Mouse (Mus musculus) intestine, postnatal 0 days (tissue): ENCODE results near the gene Rora. TPM values are rescaled to one million over a fixed set of nuclear protein-coding genes. Genes with fewer than 3 reads are reported as not detected.

Source experiments
- ATAC-seq: fragments of 200-750 bp; cut with Nextera tagmentation; 2 replicates; pipeline ENCODE4 v1.8.0; 2017; ENCODE audit warnings: mild to moderate bottlenecking, moderate TSS enrichment, moderate library complexity
- H3K27ac ChIP-seq: fragments of 300-500 bp; sonication (generic); 2 replicates; pipeline ENCODE4 v1.5.1; 2014; ENCODE audit warnings: mild to moderate bottlenecking, low read depth, low read length, moderate library complexity
- H3K27me3 ChIP-seq: fragments of 300-500 bp; sonication (generic); replicated peaks from 2 replicates; pipeline ENCODE4 v1.6.1; 2014; ENCODE audit warnings: low read length, mixed read lengths; ENCODE audit not compliant: control insufficient read depth, insufficient read depth
- H3K36me3 ChIP-seq: fragments of 300-500 bp; sonication (generic); 2 replicates; pipeline ENCODE4 v1.6.1; 2014; ENCODE audit warnings: mild to moderate bottlenecking, moderate library complexity; ENCODE audit not compliant: control insufficient read depth, insufficient read depth
- H3K4me1 ChIP-seq: fragments of 300-500 bp; sonication (generic); replicated peaks from 2 replicates; pipeline ENCODE4 v1.6.1; 2014; ENCODE audit warnings: antibody characterized with exemption, low read length, mixed read lengths; ENCODE audit not compliant: control insufficient read depth, insufficient read depth
- H3K4me2 ChIP-seq: fragments of 300-500 bp; sonication (generic); replicated peaks from 2 replicates; pipeline ENCODE4 v1.6.1; 2014; ENCODE audit warnings: low read depth, mild to moderate bottlenecking, moderate library complexity
- H3K4me3 ChIP-seq: fragments of 300-500 bp; sonication (generic); 2 replicates; pipeline ENCODE4 v1.5.1; 2014; ENCODE audit warnings: low read depth, low read length
- H3K9ac ChIP-seq: fragments of 300-500 bp; sonication (generic); 2 replicates; pipeline ENCODE4 v1.6.1; 2014; ENCODE audit warnings: mild to moderate bottlenecking, low read depth, low read length
- H3K9me3 ChIP-seq: fragments of 300-500 bp; sonication (generic); 2 replicates; pipeline ENCODE4 v1.6.1; 2016; ENCODE audit warnings: mixed run types; ENCODE audit not compliant: control insufficient read depth
- CTCF ChIP-seq: sonication (generic); IDR thresholded peaks from 2 replicates; pipeline ENCODE4 v1.5.1; 2016; ENCODE audit warnings: low read depth, mild to moderate bottlenecking, control low read depth, antibody characterized with exemption, moderate library complexity
- WGBS: fragments of 180-500 bp; shearing (Covaris S2); extraction: QIAGEN DNeasy Blood & Tissue Kit; methylation state at CpG from one replicate; pipeline ENCODE4 v1.1.7; 2014; 5-methylcytosine and 5-hydroxymethylcytosine counted together
- polyA plus RNA-seq: library from polyadenylated mRNA; unstranded; fragments of >200 nt; fragmentation: Nextera tagmentation; extraction: Ambion mirVana; gene quantifications from 2 replicates; pipeline ENCODE4 v1.2.1, GENCODE M21; 2015

The Rora gene
- polyA plus RNA-seq, 1 experiment from 2014 or later = 4.7 TPM

DNA sequence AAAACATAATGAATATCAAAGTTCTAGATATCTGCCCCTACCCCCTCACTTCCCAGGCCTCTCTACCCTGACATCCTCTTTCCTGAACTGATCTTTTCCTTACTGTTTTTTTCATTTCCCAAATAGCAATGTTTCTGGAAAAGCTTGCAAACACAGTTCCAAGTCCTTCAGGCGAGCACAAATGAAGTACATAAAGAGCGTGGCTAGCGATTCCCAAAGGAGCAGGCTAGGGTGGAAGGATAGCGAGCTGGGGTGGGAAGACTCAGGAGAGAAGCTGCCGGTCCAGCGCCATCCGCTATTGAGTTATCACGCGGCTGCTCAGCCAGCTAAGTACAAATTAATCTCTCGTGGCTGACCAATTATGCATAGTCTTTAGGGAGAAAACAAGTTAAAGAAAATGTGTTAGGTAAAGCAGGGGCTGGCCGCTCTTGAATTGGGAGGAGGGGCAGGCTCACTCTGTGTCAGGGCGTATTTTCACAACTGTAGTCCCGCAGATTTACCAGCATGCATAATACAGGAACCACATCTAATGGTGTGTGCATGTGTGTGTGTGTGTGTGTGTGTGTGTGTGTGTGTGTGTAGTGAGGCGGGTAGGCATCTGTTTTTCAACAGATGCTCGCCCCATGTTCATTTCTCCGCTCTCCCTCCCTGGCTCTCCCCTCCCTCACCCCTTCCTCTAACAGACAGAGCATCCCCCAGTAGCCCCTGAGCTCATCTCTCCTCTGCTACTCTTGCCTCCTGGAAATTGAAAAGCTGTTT, 188.7 kb downstream of the Rora start:
- H3K4me2 ChIP-seq = no peak overlapping the region
- WGBS = 81% methylated on average over 16 of the region's 16 CpGs

DNA sequence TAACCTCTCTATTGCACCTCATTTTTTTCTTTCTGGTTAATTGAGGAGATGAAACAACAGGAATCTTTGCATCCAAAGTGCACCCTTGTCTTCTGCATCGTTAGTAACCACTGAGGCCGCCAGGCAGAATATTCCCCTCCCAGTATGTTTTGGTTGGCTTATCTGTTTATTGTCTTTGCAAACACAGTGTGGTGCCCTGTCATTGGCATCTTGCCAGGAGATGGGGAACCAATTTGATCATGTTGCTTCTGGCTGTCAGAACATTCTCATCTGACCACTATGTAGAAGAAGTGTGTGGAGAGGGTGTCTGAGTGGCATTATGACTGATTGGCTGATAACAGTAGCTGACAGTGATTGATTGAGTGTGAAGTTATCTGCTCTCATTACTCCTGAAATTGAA, 192.0 kb downstream of the Rora start:
- ATAC-seq = no peak
- no peak for TF ChIP-seq CTCF
- Histone ChIP-seq H3K9me3 (no peaks in the 10 kb centered on the region), H3K9ac (no peak overlapping the region), H3K27ac (no peak overlapping the region), H3K4me3 (no peak overlapping the region), H3K36me3 (no peaks in the 10 kb centered on the region), H3K4me1 (no peaks in the 10 kb centered on the region), H3K27me3 (no peaks in the 10 kb centered on the region), H3K4me2 (no peak overlapping the region)
- WGBS = 55% methylated on average over 2 of the region's 2 CpGs

More for the DNA sequence above, 188.7 kb downstream of the Rora start:
- ATAC-seq = no peak
- no peak overlapping the region for H3K4me3 ChIP-seq
- H3K27me3 ChIP-seq = no peaks in the 10 kb centered on the region
- no peak overlapping the region for H3K27ac ChIP-seq
- H3K9me3 ChIP-seq = no peaks in the 10 kb centered on the region
- no peaks in the 10 kb centered on the region for H3K36me3 ChIP-seq
- H3K9ac ChIP-seq = no peak overlapping the region
- no peak for TF ChIP-seq CTCF
- no peaks in the 10 kb centered on the region for H3K4me1 ChIP-seq

GRCm38 (mm10) chr9:68850321-68850720, 196.7 kb downstream of the Rora start:
- no peaks in the 10 kb centered on the region for H3K4me1 ChIP-seq
- no peaks in the 10 kb centered on the region for H3K9me3 ChIP-seq
- 72% methylated on average over 5 of the region's 5 CpGs for WGBS
- no peak overlapping the region for H3K27ac ChIP-seq
- H3K9ac ChIP-seq = no peak overlapping the region
- H3K4me3 ChIP-seq = no peak overlapping the region
- no peak for TF ChIP-seq CTCF
- H3K36me3 ChIP-seq = no peaks in the 10 kb centered on the region
- no peak for ATAC-seq
- no peaks in the 10 kb centered on the region for H3K27me3 ChIP-seq
- no peak overlapping the region for H3K4me2 ChIP-seq

DNA sequence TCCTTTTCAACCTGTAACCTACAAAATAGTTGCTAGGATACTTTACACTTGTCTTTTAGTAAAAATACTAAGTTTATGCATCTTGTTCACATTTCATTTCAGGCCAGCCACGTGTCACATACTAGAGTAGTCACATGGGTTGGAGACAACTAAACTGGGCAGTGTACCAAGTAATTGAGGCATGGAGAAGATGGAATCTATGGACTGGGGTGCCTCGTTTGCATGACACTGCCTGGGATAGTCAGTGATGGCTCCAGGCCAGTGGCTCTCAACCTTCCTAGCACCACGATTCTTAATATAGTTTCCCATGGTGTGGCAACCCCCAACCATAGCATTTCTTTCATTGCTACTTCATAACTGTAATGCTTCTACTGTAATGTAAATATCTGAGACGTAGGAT, 198.6 kb downstream of the Rora start:
- ATAC-seq = no peak
- Histone ChIP-seq H3K4me3 (no peak overlapping the region), H3K27me3 (no peaks in the 10 kb centered on the region), H3K9ac (no peak overlapping the region), H3K4me1 (no peaks in the 10 kb centered on the region), H3K9me3 (no peaks in the 10 kb centered on the region), H3K36me3 (no peaks in the 10 kb centered on the region), H3K4me2 (no peak overlapping the region), H3K27ac (no peak overlapping the region)
- no peak for TF ChIP-seq CTCF
- WGBS = 58% methylated on average over 4 of the region's 4 CpGs

- H3K36me3 ChIP-seq = no peaks in the 10 kb centered on the region
- H3K4me1 ChIP-seq = no peaks in the 10 kb centered on the region
- H3K9me3 ChIP-seq = no peaks in the 10 kb centered on the region
- no peak overlapping the region for H3K27ac ChIP-seq
- TF ChIP-seq CTCF = no peak
- no peak overlapping the region for H3K4me3 ChIP-seq
- 83% methylated on average over 2 of the region's 2 CpGs for WGBS
- no peaks in the 10 kb centered on the region for H3K27me3 ChIP-seq
- ATAC-seq = no peak
- H3K9ac ChIP-seq = no peak overlapping the region
- no peak overlapping the region for H3K4me2 ChIP-seq
These were observed 199.3 kb downstream of the Rora start for GRCm38 (mm10) chr9:68852934-68853333.

DNA sequence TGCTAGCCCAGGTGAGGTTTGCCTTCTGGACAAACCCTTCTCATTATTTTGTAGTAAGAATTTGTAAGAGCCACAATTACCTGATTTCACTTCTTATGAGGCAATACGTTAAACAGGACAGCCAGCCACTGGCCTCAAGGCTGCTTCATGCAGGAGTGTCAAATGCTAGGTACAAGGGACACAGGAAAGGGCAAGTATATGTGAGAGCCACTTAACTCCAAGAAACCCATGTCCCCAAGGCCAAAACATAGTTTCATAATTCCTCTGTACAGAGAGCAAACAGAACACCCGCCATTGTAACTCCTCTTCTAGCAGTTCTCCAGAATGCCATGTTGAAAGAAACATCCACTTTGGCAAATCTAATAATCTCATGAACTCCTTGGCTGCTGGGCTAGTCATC, 205.9 kb downstream of the Rora start:
- Histone ChIP-seq H3K27me3 (no peaks in the 10 kb centered on the region), H3K4me1 (no peaks in the 10 kb centered on the region), H3K36me3 (no peaks in the 10 kb centered on the region), H3K27ac (no peak overlapping the region), H3K9ac (no peak overlapping the region), H3K4me2 (no peak overlapping the region), H3K9me3 (no peaks in the 10 kb centered on the region), H3K4me3 (no peak overlapping the region)
- no peak for ATAC-seq
- 81% methylated on average over 2 of the region's 2 CpGs for WGBS
- TF ChIP-seq CTCF = no peak
